Mouse (Mus musculus) layer of hippocampus, postnatal 36 days (tissue): ENCODE data around the gene Acat2. TPM values are rescaled to one million over a fixed set of nuclear protein-coding genes. Genes with fewer than 3 reads are reported as not detected.
"Not testable (repeated sequence)": the region's sequence is repeated elsewhere in the genome, so short reads cannot be mapped to it uniquely, and the experiment has no call there.

ENCODE experiments used
- DNase-seq, 2 experiments: peaks; one replicate each; pipeline ENCODE4 v3.0.0; 2022
- total RNA-seq, 2 experiments: library from RNA; stranded (reverse); gene quantifications; 2 replicates each; pipeline ENCODE4 v1.2.3; 2021

Gene Acat2
- total RNA-seq, 2 experiments from 2014 or later: 46.7 to 47.3 TPM

GRCm38 (mm10) chr17:12905810-12906209 lies 54.7 kb downstream of the Acat2 start:
- no peak for DNase-seq

GRCm38 (mm10) chr17:12904349-12904748 lies 56.2 kb downstream of the Acat2 start:
- no peak for DNase-seq

- DNase-seq: no peak
Observed at GRCm38 (mm10) chr17:12903372-12904333, 56.9 kb downstream of the Acat2 start.

GRCm38 (mm10) chr17:12902291-12902690 lies 58.3 kb downstream of the Acat2 start:
- no peak for DNase-seq

- DNase-seq: not testable (repeated sequence)
Observed at GRCm38 (mm10) chr17:12898607-12899006, 61.9 kb downstream of the Acat2 start.

- no peak for DNase-seq
Observed at GRCm38 (mm10) chr17:12897674-12898073, 62.9 kb downstream of the Acat2 start.

Other genes with a start within 250 kb of the Acat2 start
- gene Igf2r, start 191.1 kb downstream of the Acat2 start, total RNA-seq: 10 to 100 TPM; 29.0 to 30.9 TPM
- gene Mas1, start 92.6 kb downstream of the Acat2 start, total RNA-seq: 10 to 100 TPM; 52.1 to 63.5 TPM
- not detected for gene Mrgprh, start 84.7 kb downstream of the Acat2 start, total RNA-seq
- 1 to 10 TPM; 3.2 to 3.3 TPM for gene Pnldc1, start 50.5 kb downstream of the Acat2 start, total RNA-seq
- 100 to 1,000 TPM; 218 to 221 TPM for gene Tcp1, start 45.0 kb downstream of the Acat2 start, total RNA-seq
- gene Mrpl18, start 44.4 kb downstream of the Acat2 start, total RNA-seq: 10 to 100 TPM; 61.5 to 64.5 TPM
- 1 to 10 TPM; 3.8 to 5.1 TPM for gene Acat3, start 20.1 kb downstream of the Acat2 start, total RNA-seq
- 10 to 100 TPM; 55.6 to 63.8 TPM for gene Wtap, start 33.4 kb upstream of the Acat2 start, total RNA-seq
- 100 to 1,000 TPM; 255 to 264 TPM for gene Sod2, start 46.1 kb upstream of the Acat2 start, total RNA-seq
- gene Gpr31b, start 91.5 kb upstream of the Acat2 start, total RNA-seq: not detected
- gene Tcp10b, start 100.4 kb upstream of the Acat2 start, total RNA-seq: under 1 TPM; 0.18 to 0.70 TPM
- not detected for gene Unc93a, start 171.1 kb upstream of the Acat2 start, total RNA-seq